Mouse (Mus musculus): ENCODE results near the gene Epsti1. TPM values are rescaled to one million over a fixed set of nuclear protein-coding genes. Genes with fewer than 3 reads are reported as not detected.

Epsti1 gene
- polyA plus RNA-seq, 1 experiment = not detected

DNA sequence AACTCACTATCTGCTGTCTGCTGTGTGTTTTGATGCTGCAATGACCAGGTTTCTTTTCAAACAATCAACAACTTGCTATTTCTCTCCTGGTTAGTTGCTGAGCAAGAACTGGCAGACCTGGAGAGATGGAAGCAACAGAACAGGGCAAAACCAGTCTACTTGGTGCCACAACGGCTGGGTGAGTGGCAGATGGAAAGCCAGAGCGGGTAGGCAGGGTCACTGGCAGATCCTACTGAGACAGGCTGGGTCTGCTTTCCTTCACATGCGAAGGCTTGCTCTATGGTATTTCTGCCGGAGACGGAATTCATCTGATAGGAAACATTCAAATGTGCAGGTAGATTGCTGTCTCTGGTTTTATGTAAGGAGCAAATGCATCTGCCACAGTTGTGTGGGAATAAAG is 24.6 kb downstream of the Epsti1 start:
- Histone ChIP-seq H3K4me3 (ENCODE audit: insufficient read depth, low read depth, low read length) (no peak overlapping the region), H3K27ac (ENCODE audit: insufficient read depth, low read depth, low read length) (no peak overlapping the region), H3K4me1 (ENCODE audit: control insufficient read depth, insufficient read depth, low read length) (no peaks in the 10 kb centered on the region)
- no peak for TF ChIP-seq POLR2A (IDR thresholded peaks at IDR 0.05; ENCODE audit: insufficient read depth, low read depth, low read length)
- no peak for TF ChIP-seq CTCF (IDR thresholded peaks at IDR 0.05; ENCODE audit: insufficient read depth, low read depth, low read length)
- WGBS = 96% methylated on average over 5 of the region's 5 CpGs

- no peak for TF ChIP-seq CTCF (IDR thresholded peaks at IDR 0.05; ENCODE audit: insufficient read depth, low read depth, low read length)
- no peak for TF ChIP-seq POLR2A (IDR thresholded peaks at IDR 0.05; ENCODE audit: insufficient read depth, low read depth, low read length)
- WGBS = 81% methylated on average over 2 of the region's 2 CpGs
- no peaks in the 10 kb centered on the region for H3K4me1 ChIP-seq (ENCODE audit: control insufficient read depth, insufficient read depth, low read length)
- H3K27ac ChIP-seq (ENCODE audit: insufficient read depth, low read depth, low read length) = no peak overlapping the region
- no peak overlapping the region for H3K4me3 ChIP-seq (ENCODE audit: insufficient read depth, low read depth, low read length)
Measured at GRCm38 (mm10) chr14:77929139-77929678, 25.2 kb downstream of the Epsti1 start.

GRCm38 (mm10) chr14:77932150-77933047 is 28.4 kb downstream of the Epsti1 start:
- TF ChIP-seq POLR2A (IDR thresholded peaks at IDR 0.05; ENCODE audit: insufficient read depth, low read depth, low read length) (no peak), CTCF (IDR thresholded peaks at IDR 0.05; ENCODE audit: insufficient read depth, low read depth, low read length) (no peak)
- 47% methylated on average over 12 of the region's 12 CpGs for WGBS
- H3K4me3 ChIP-seq (ENCODE audit: insufficient read depth, low read depth, low read length) = no peak overlapping the region
- H3K27ac ChIP-seq (ENCODE audit: insufficient read depth, low read depth, low read length) = no peak overlapping the region
- H3K4me1 ChIP-seq (ENCODE audit: control insufficient read depth, insufficient read depth, low read length) = no peaks in the 10 kb centered on the region

- Histone ChIP-seq H3K27ac (ENCODE audit: insufficient read depth, low read depth, low read length) (no peak overlapping the region), H3K4me1 (ENCODE audit: control insufficient read depth, insufficient read depth, low read length) (no peaks in the 10 kb centered on the region), H3K4me3 (ENCODE audit: insufficient read depth, low read depth, low read length) (no peak overlapping the region)
- 92% methylated on average over 5 of the region's 5 CpGs for WGBS
- TF ChIP-seq POLR2A (IDR thresholded peaks at IDR 0.05; ENCODE audit: insufficient read depth, low read depth, low read length) (no peak), CTCF (IDR thresholded peaks at IDR 0.05; ENCODE audit: insufficient read depth, low read depth, low read length) (no peak)
Measured at GRCm38 (mm10) chr14:77933243-77933642, 29.2 kb downstream of the Epsti1 start.

- no peak for TF ChIP-seq POLR2A (IDR thresholded peaks at IDR 0.05; ENCODE audit: insufficient read depth, low read depth, low read length)
- no peak for TF ChIP-seq CTCF (IDR thresholded peaks at IDR 0.05; ENCODE audit: insufficient read depth, low read depth, low read length)
- WGBS = 86% methylated on average over 3 of the region's 3 CpGs
- Histone ChIP-seq H3K27ac (ENCODE audit: insufficient read depth, low read depth, low read length) (no peak overlapping the region), H3K4me3 (ENCODE audit: insufficient read depth, low read depth, low read length) (no peak overlapping the region), H3K4me1 (ENCODE audit: control insufficient read depth, insufficient read depth, low read length) (no peaks in the 10 kb centered on the region)
Measured at GRCm38 (mm10) chr14:77934431-77934830, 30.4 kb downstream of the Epsti1 start.

- whole genome bisulfite sequencing = 97% methylated on average over 1 of the region's 1 CpGs
- Histone ChIP-seq H3K27ac (ENCODE audit: insufficient read depth, low read depth, low read length) (no peak overlapping the region), H3K4me3 (ENCODE audit: insufficient read depth, low read depth, low read length) (no peak overlapping the region), H3K4me1 (ENCODE audit: control insufficient read depth, insufficient read depth, low read length) (no peaks in the 10 kb centered on the region)
- no peak for TF ChIP-seq POLR2A (IDR thresholded peaks at IDR 0.05; ENCODE audit: insufficient read depth, low read depth, low read length)
- no peak for TF ChIP-seq CTCF (IDR thresholded peaks at IDR 0.05; ENCODE audit: insufficient read depth, low read depth, low read length)
Measured at GRCm38 (mm10) chr14:77941105-77941504, 37.1 kb downstream of the Epsti1 start.

GRCm38 (mm10) chr14:77942235-77942634 is 38.2 kb downstream of the Epsti1 start:
- Histone ChIP-seq H3K27ac (ENCODE audit: insufficient read depth, low read depth, low read length) (no peak overlapping the region), H3K4me1 (ENCODE audit: control insufficient read depth, insufficient read depth, low read length) (no peaks in the 10 kb centered on the region), H3K4me3 (ENCODE audit: insufficient read depth, low read depth, low read length) (no peak overlapping the region)
- 63% methylated on average over 9 of the region's 9 CpGs for WGBS
- TF ChIP-seq POLR2A (IDR thresholded peaks at IDR 0.05; ENCODE audit: insufficient read depth, low read depth, low read length) = no peak
- no peak for TF ChIP-seq CTCF (IDR thresholded peaks at IDR 0.05; ENCODE audit: insufficient read depth, low read depth, low read length)

GRCm38 (mm10) chr14:77942793-77943558 is 38.9 kb downstream of the Epsti1 start:
- no peak overlapping the region for H3K27ac ChIP-seq (ENCODE audit: insufficient read depth, low read depth, low read length)

DNA sequence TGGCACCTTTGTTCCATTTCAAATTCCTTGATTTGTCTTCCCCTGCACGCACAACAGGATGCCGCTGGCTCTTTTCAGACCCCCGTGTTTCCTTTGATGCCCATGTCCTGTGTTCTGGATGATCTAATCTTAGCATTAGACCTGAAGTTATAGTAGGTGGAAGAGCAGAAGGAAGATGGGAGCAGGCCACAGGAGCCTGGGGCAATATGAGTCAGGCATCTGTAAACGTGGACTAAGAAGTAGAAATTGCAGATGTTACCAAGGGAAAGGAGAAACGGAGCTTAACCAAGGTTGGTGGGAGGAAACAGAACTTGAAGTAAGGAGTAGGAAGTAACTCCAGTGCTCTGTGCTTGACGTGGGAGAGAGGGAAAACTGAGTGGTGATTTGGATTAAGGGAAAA is 57.7 kb downstream of the Epsti1 start:
- WGBS = 54% methylated on average over 6 of the region's 6 CpGs
- no peaks in the 10 kb centered on the region for H3K4me1 ChIP-seq (ENCODE audit: control insufficient read depth, insufficient read depth, low read length)
- TF ChIP-seq POLR2A (IDR thresholded peaks at IDR 0.05; ENCODE audit: insufficient read depth, low read depth, low read length) (no peak), CTCF (IDR thresholded peaks at IDR 0.05; ENCODE audit: insufficient read depth, low read depth, low read length) (no peak)
- H3K4me3 ChIP-seq (ENCODE audit: insufficient read depth, low read depth, low read length) = no peak overlapping the region
- no peak overlapping the region for H3K27ac ChIP-seq (ENCODE audit: insufficient read depth, low read depth, low read length)

More at GRCm38 (mm10) chr14:77942793-77943558, 38.9 kb downstream of the Epsti1 start:
- no peak overlapping the region for H3K4me3 ChIP-seq (ENCODE audit: insufficient read depth, low read depth, low read length)
- 39% methylated on average over 15 of the region's 15 CpGs for WGBS
- no peaks in the 10 kb centered on the region for H3K4me1 ChIP-seq (ENCODE audit: control insufficient read depth, insufficient read depth, low read length)
- no peak for TF ChIP-seq POLR2A (IDR thresholded peaks at IDR 0.05; ENCODE audit: insufficient read depth, low read depth, low read length)

All from olfactory bulb, adult 2 months (tissue).